Mouse (Mus musculus): Measurements from ENCODE around the gene Rab3c.

DNA sequence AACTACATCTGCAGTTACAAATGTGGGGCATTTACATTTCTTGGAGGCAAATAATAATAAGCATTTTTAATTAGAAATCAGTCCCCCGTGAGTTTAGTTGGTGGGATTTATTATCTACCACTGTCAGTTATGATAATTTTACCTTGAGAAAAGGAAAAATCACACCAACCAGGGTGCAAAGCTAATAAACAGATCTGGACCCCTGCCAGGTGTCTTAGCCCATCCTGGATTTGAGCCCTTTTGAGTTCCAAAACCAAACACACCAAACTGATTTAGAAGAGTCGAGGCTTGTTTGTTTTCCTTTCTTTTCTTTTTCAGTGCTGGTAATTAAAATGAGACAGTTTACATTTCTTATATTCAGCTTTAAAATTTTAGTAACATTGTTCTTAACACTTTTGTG, 206.6 kb downstream of the Rab3c start:
- TF ChIP-seq CTCF (IDR thresholded peaks at IDR 0.05; ENCODE audit: low read depth) (no peak), EP300 (optimal IDR thresholded peaks at IDR 0.05) (no peak)

All from stomach, postnatal 0 days (tissue).